Mouse (Mus musculus) CH12F3 (cell line): Measurements from ENCODE around the gene Btbd16.

ENCODE experiments used
- in situ Hi-C: fragments of 300-500 bp; cut with MboI; formaldehyde crosslinking; loops from 2 replicates; pipeline ENCODE4 v1.14.3; 2020; ENCODE audit warnings: low sequenced_read_pairs

Btbd16 gene

GRCm38 (mm10) chr7:130810238-130810637, 36.4 kb downstream of the Btbd16 start:
- in situ Hi-C loops = no loop called here

GRCm38 (mm10) chr7:130812407-130812806, 38.5 kb downstream of the Btbd16 start:
- in situ Hi-C loops = no loop called here

- in situ Hi-C loops = no loop called here
Measured at GRCm38 (mm10) chr7:130815601-130816000, 41.7 kb downstream of the Btbd16 start.

GRCm38 (mm10) chr7:130816243-130816642, 42.4 kb downstream of the Btbd16 start:
- in situ Hi-C loops = no loop called here

- in situ Hi-C loops = no loop called here
Measured at GRCm38 (mm10) chr7:130818813-130819212, 44.9 kb downstream of the Btbd16 start.

GRCm38 (mm10) chr7:130819624-130820023, 45.8 kb downstream of the Btbd16 start:
- in situ Hi-C loops = no loop called here

GRCm38 (mm10) chr7:130823992-130824391, 50.1 kb downstream of the Btbd16 start:
- in situ Hi-C loops = no loop called here

GRCm38 (mm10) chr7:130826343-130826742, 52.5 kb downstream of the Btbd16 start:
- in situ Hi-C loops = no loop called here

GRCm38 (mm10) chr7:130827431-130827830, 53.6 kb downstream of the Btbd16 start:
- in situ Hi-C loops = no loop called here

- in situ Hi-C loops = no loop called here
Measured at GRCm38 (mm10) chr7:130827844-130828403, 54.1 kb downstream of the Btbd16 start.

- in situ Hi-C loops = no loop called here
Measured at GRCm38 (mm10) chr7:130828475-130828874, 54.6 kb downstream of the Btbd16 start.

GRCm38 (mm10) chr7:130831586-130831985, 57.7 kb downstream of the Btbd16 start:
- in situ Hi-C loops = no loop called here

GRCm38 (mm10) chr7:130834299-130834698, 60.4 kb downstream of the Btbd16 start:
- in situ Hi-C loops = no loop called here

GRCm38 (mm10) chr7:130834958-130835861, 61.3 kb downstream of the Btbd16 start:
- in situ Hi-C loops = no loop called here

- in situ Hi-C loops = no loop called here
Measured at GRCm38 (mm10) chr7:130836066-130836465, 62.2 kb downstream of the Btbd16 start.

GRCm38 (mm10) chr7:130837941-130838657, 64.2 kb downstream of the Btbd16 start:
- in situ Hi-C loops = no loop called here

- in situ Hi-C loops = no loop called here
Measured at GRCm38 (mm10) chr7:130838658-130839025, 64.8 kb downstream of the Btbd16 start.

- in situ Hi-C loops = no loop called here
Measured at GRCm38 (mm10) chr7:130839380-130840100, 65.7 kb downstream of the Btbd16 start.

- in situ Hi-C loops = no loop called here
Measured at GRCm38 (mm10) chr7:130847164-130847718, 73.4 kb downstream of the Btbd16 start.

GRCm38 (mm10) chr7:130854684-130855292, 80.9 kb downstream of the Btbd16 start:
- in situ Hi-C loops = no loop called here
